Mouse (Mus musculus) cortical plate, adult 2 months (tissue): ENCODE data around the gene Ggnbp2. TPM values are rescaled to one million over a fixed set of nuclear protein-coding genes. Genes with fewer than 3 reads are reported as not detected.
"Not testable (repeated sequence)": the region's sequence is repeated elsewhere in the genome, so short reads cannot be mapped to it uniquely, and the experiment has no call there.

Experiments
- H3K27ac ChIP-seq: fragments of 200-500 bp; 2 replicates; pipeline ENCODE4 v1.5.1; 2012; ENCODE audit warnings: low read length, control low read depth, inconsistent platforms; ENCODE audit not compliant: insufficient read depth
- H3K4me1 ChIP-seq: fragments of 200-500 bp; 2 replicates; pipeline ENCODE4 v1.6.1; 2011; ENCODE audit warnings: low read length; ENCODE audit not compliant: control insufficient read depth, insufficient read depth
- H3K4me3 ChIP-seq: fragments of 200-500 bp; 2 replicates; pipeline ENCODE4 v1.5.1; 2011; ENCODE audit warnings: mild to moderate bottlenecking, low read length, control low read depth; ENCODE audit not compliant: insufficient read depth
- CTCF ChIP-seq: fragments of 200-500 bp; IDR thresholded peaks from 2 replicates; pipeline ENCODE4 v1.5.1; 2011; ENCODE audit warnings: mild to moderate bottlenecking, control low read depth, low read length; ENCODE audit not compliant: insufficient read depth; ENCODE audit errors: extremely low read depth
- POLR2A ChIP-seq: fragments of 200-500 bp; IDR thresholded peaks from 2 replicates; pipeline ENCODE4 v1.6.1; 2011; ENCODE audit warnings: mild to moderate bottlenecking, low read length, control low read depth; ENCODE audit not compliant: insufficient read depth; ENCODE audit errors: extremely low read depth
- polyA plus RNA-seq: library from polyadenylated mRNA; depleted of rRNA; stranded (reverse); fragments of >200 nt; gene quantifications from 2 replicates; pipeline ENCODE4 v1.2.3, GENCODE M21; 2012

Gene Ggnbp2
- polyA plus RNA-seq, 1 experiment = 104 TPM

- TF ChIP-seq CTCF = no peak
- no peak for TF ChIP-seq POLR2A
- Histone ChIP-seq H3K4me1 (peaks cover 1% of the 10 kb centered on the region; the same call in 1 of the 2 replicates), H3K27ac (no peak overlapping the region), H3K4me3 (peak overlapping the region; percentile 99)
Observed at GRCm38 (mm10) chr11:84880971-84881370, 10.4 kb upstream of the Ggnbp2 start.

- Histone ChIP-seq H3K4me3 (peak overlapping the region; percentile 99), H3K4me1 (peaks cover 1% of the 10 kb centered on the region; the same call in 1 of the 2 replicates)
Observed at GRCm38 (mm10) chr11:84880465-84880961, 9.9 kb upstream of the Ggnbp2 start.

GRCm38 (mm10) chr11:84879772-84880464, 9.3 kb upstream of the Ggnbp2 start, which contains the start of the genes Myo19 and Pigw:
Myo19 (plus strand) TSS chr11:84880148.
Pigw (minus strand) TSS chr11:84880285.
- TF ChIP-seq POLR2A (0 out of 2 replicates have a peak, but pooled peaks have one; percentile 44), CTCF (no peak)
- Histone ChIP-seq H3K4me1 (peaks cover 1% of the 10 kb centered on the region; the same call in 1 of the 2 replicates), H3K4me3 (peak within 1 kb of the TSS; percentile 99), H3K27ac (peak within 1 kb of the TSS; percentile 90)

More at GRCm38 (mm10) chr11:84880465-84880961, 9.9 kb upstream of the Ggnbp2 start:
- no peak overlapping the region for H3K27ac ChIP-seq
- 0 out of 2 replicates have a peak, but pooled peaks have one; percentile 10 for TF ChIP-seq CTCF
- no peak for TF ChIP-seq POLR2A

- Histone ChIP-seq H3K27ac (peak overlapping the region; percentile 28; the same call in 1 of the 2 replicates), H3K4me3 (peak overlapping the region; percentile 99), H3K4me1 (peaks cover 1% of the 10 kb centered on the region; the same call in 1 of the 2 replicates)
- no peak for TF ChIP-seq POLR2A
- TF ChIP-seq CTCF = no peak
Observed at GRCm38 (mm10) chr11:84879007-84879771, 8.6 kb upstream of the Ggnbp2 start.

- H3K27ac ChIP-seq, H3K4me3 ChIP-seq, H3K4me1 ChIP-seq: not testable (repeated sequence)
Observed at GRCm38 (mm10) chr11:84876020-84876419, 5.4 kb upstream of the Ggnbp2 start.

GRCm38 (mm10) chr11:84873042-84873833, 2.6 kb upstream of the Ggnbp2 start:
- Histone ChIP-seq H3K27ac (no peak overlapping the region), H3K4me1 (no peaks in the 10 kb centered on the region), H3K4me3 (no peak overlapping the region)
- TF ChIP-seq CTCF (no peak), POLR2A (no peak)

GRCm38 (mm10) chr11:84871548-84872069, 992 bp upstream of the Ggnbp2 start:
- Histone ChIP-seq H3K4me3 (peak overlapping the region; percentile 89), H3K4me1 (peaks cover 3% of the 10 kb centered on the region), H3K27ac (no peak overlapping the region)
- TF ChIP-seq CTCF (no peak), POLR2A (no peak)

GRCm38 (mm10) chr11:84871046-84871445, 429 bp upstream of the Ggnbp2 start:
- TF ChIP-seq CTCF (no peak), POLR2A (no peak)
- H3K27ac ChIP-seq = peak overlapping the region; percentile 92
- H3K4me1 ChIP-seq = peaks cover 4% of the 10 kb centered on the region
- peak overlapping the region; percentile 89 for H3K4me3 ChIP-seq
